ENCODE assay signal across 8 mouse cellular contexts in the genomic region with DNA sequence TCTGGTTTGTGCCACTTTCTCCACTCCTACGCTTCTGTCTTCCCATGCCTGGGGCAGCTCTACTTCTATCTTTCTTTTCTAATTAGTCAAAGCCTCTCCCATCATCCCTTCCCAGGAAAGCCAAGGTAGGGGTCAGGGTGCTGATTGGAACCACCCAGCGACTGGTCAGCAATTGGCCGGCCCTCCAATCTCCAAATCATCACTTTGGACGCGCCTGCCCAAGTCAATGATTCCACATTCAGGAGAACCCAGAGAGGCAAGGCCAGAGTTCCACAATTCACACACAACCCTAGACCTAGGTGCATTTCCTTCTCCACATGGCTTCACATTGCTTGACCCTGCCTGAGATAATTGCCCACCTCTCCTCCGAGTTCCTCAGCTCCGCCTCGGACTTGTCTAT. TPM values are rescaled to one million over a fixed set of nuclear protein-coding genes. Genes with fewer than 3 reads are reported as not detected.
A peak's percentile ranks its signal among the peaks of the same experiment; 100 is the strongest.
DNase-seq lines count a peak whose midpoint lies in the region; ATAC-seq lines count a peak whose summit lies in the region.
"Had no signal": no experiment of that assay in that cellular context is flagged by ENCODE, and none has a peak within 500 bp of the region (broad histone marks: within the 10 kb centered on the region; RNA-seq: fewer than 3 reads in every experiment).

No protein-coding gene starts in this region.

- peak; percentile 2 for DNase-seq in ovary, postnatal 10 days (ENCODE audit: low spot score)
- DNase-seq in ovary, postnatal 14 days (ENCODE audit: low spot score), result no peak
- DNase-seq in kidney, postnatal 10 days, result peak; percentile 39
- no peak for DNase-seq in spleen, postnatal 14 days (ENCODE audit: low spot score in 2 of 2)

- H3K27me3 ChIP-seq in forebrain, embryonic 12.5 days, result peaks cover 49% of the 10 kb centered on the region
- H3K27me3 ChIP-seq in neural tube, embryonic 13.5 days, result peaks cover 55% of the 10 kb centered on the region

- H3K4me3 ChIP-seq in forebrain, embryonic 12.5 days (replicated peaks), result peak overlapping the region; percentile 58
- H3K4me3 ChIP-seq in neural tube, embryonic 13.5 days, result peak overlapping the region; percentile 62

- H3K27ac ChIP-seq in forebrain, embryonic 12.5 days, result no peak overlapping the region
- H3K27ac ChIP-seq in neural tube, embryonic 13.5 days (replicated peaks), result no peak overlapping the region

- WGBS in forebrain, embryonic 12.5 days, result 8% methylated on average over 8 of the region's 8 CpGs
- 18% methylated on average over 8 of the region's 8 CpGs for WGBS in neural tube, embryonic 13.5 days

- peak overlapping the region; percentile 93 for H3K4me2 ChIP-seq in forebrain, embryonic 12.5 days
- H3K4me2 ChIP-seq in neural tube, embryonic 13.5 days, result peak overlapping the region; percentile 93

- H3K4me1 ChIP-seq in forebrain, embryonic 12.5 days, result peaks cover 19% of the 10 kb centered on the region
- peaks cover 33% of the 10 kb centered on the region for H3K4me1 ChIP-seq in neural tube, embryonic 13.5 days (replicated peaks)

- no peaks in the 10 kb centered on the region for H3K36me3 ChIP-seq in forebrain, embryonic 12.5 days (replicated peaks)
- no peaks in the 10 kb centered on the region for H3K36me3 ChIP-seq in neural tube, embryonic 13.5 days

- peak overlapping the region; percentile 74 for H3K9ac ChIP-seq in forebrain, embryonic 12.5 days
- H3K9ac ChIP-seq in neural tube, embryonic 13.5 days, result peak overlapping the region; percentile 81

- ATAC-seq in forebrain, embryonic 12.5 days (ENCODE audit: low FRiP score), result no peak
- ATAC-seq in neural tube, embryonic 13.5 days (ENCODE audit: low read depth), result no peak
- ATAC-seq in inflammation-experienced regulatory T-cells, adult 6 months, result no peak

- H3K9me3 ChIP-seq in forebrain, embryonic 12.5 days, result no peaks in the 10 kb centered on the region
- H3K9me3 ChIP-seq in neural tube, embryonic 13.5 days, result no peaks in the 10 kb centered on the region

RNA-seq across cellular contexts. Expression of a gene that starts 0.4 kb away (rescaled TPM):
- polyA plus RNA-seq in forebrain, embryonic 12.5 days (2016; fragmentation: Nextera tagmentation; extraction: Ambion mirVana), result 3.9 and 4.2 TPM in 2 replicates
- polyA plus RNA-seq in neural tube, embryonic 13.5 days (2015; fragmentation: Nextera tagmentation; extraction: Ambion mirVana), result 7.8 and 8.2 TPM in 2 replicates
- polyA plus RNA-seq in inflammation-experienced regulatory T-cells, adult 6 months (2017; shearing (Covaris generic)), result 100 to 1,000 TPM; 184 to 337 (median 319) TPM

RNA-seq across cellular contexts. Expression of a gene that starts 3.5 kb away (rescaled TPM):
- 51.2 and 52.8 TPM in 2 replicates for polyA plus RNA-seq in forebrain, embryonic 12.5 days (2016; fragmentation: Nextera tagmentation; extraction: Ambion mirVana)
- 44.1 and 46.6 TPM in 2 replicates for polyA plus RNA-seq in neural tube, embryonic 13.5 days (2015; fragmentation: Nextera tagmentation; extraction: Ambion mirVana)
- 10 to 100 TPM; 64.5 to 69.6 (median 66.4) TPM for polyA plus RNA-seq in inflammation-experienced regulatory T-cells, adult 6 months (2017; shearing (Covaris generic))

RNA-seq across cellular contexts. Expression of a gene that starts 39.4 kb away (rescaled TPM):
- 95.2 and 104 TPM in 2 replicates for polyA plus RNA-seq in forebrain, embryonic 12.5 days (2016; fragmentation: Nextera tagmentation; extraction: Ambion mirVana)
- polyA plus RNA-seq in neural tube, embryonic 13.5 days (2015; fragmentation: Nextera tagmentation; extraction: Ambion mirVana), result 23.3 and 29.1 TPM in 2 replicates
- 10 to 100 TPM; 16.8 to 38.3 (median 19.9) TPM for polyA plus RNA-seq in inflammation-experienced regulatory T-cells, adult 6 months (2017; shearing (Covaris generic))

RNA-seq across cellular contexts. Expression of a gene that starts 40.2 kb away (rescaled TPM):
- polyA plus RNA-seq in forebrain, embryonic 12.5 days (2016; fragmentation: Nextera tagmentation; extraction: Ambion mirVana), result 0.88 and 4.4 TPM in 2 replicates
- polyA plus RNA-seq in neural tube, embryonic 13.5 days (2015; fragmentation: Nextera tagmentation; extraction: Ambion mirVana), result 0.50 and 1.0 TPM in 2 replicates
- polyA plus RNA-seq in inflammation-experienced regulatory T-cells, adult 6 months (2017; shearing (Covaris generic)), result 1 to 10 TPM; 4.2 to 5.4 (median 4.3) TPM
- polyA plus RNA-seq: erythroblast, embryonic 14.5 days had no signal

RNA-seq across cellular contexts. Expression of a gene that starts 46.5 kb away (rescaled TPM):
- 0.40 and 0.60 TPM in 2 replicates for polyA plus RNA-seq in forebrain, embryonic 12.5 days (2016; fragmentation: Nextera tagmentation; extraction: Ambion mirVana)
- polyA plus RNA-seq in neural tube, embryonic 13.5 days (2015; fragmentation: Nextera tagmentation; extraction: Ambion mirVana), result 0.59 and 0.63 TPM in 2 replicates
- under 1 TPM; 0.21 to 0.68 (median 0.22) TPM for polyA plus RNA-seq in inflammation-experienced regulatory T-cells, adult 6 months (2017; shearing (Covaris generic))

Comparison
In these comparisons a context has a peak if more than half of its experiments do, and no peak if none do; other contexts are left out.
1. DNase-seq: peak in ovary, postnatal 10 days (single experiment) and kidney, postnatal 10 days (single experiment); none in ovary, postnatal 14 days (single experiment) and spleen, postnatal 14 days (0 of 2).
2. RNA of a gene that starts 0.4 kb away (polyA plus RNA-seq): 184 to 337 TPM in inflammation-experienced regulatory T-cells, adult 6 months; 7.8 to 8.2 TPM in neural tube, embryonic 13.5 days and 3.9 to 4.2 TPM in forebrain, embryonic 12.5 days; every median in the first group is over 10 times any median in the second.